Mouse (Mus musculus): ENCODE measurements at regions not wholly inside any gene's neighbourhood (a gene's known extent, or its start where the extent isn't known, plus 50 kb on each side); places are given as distances from the start of the nearest gene placed in this dataset.
A peak's percentile ranks its signal among the peaks of the same experiment; 100 is the strongest.
"Not testable (repeated sequence)": the region's sequence is repeated elsewhere in the genome, so short reads cannot be mapped to it uniquely, and the experiment has no call there.

DNA sequence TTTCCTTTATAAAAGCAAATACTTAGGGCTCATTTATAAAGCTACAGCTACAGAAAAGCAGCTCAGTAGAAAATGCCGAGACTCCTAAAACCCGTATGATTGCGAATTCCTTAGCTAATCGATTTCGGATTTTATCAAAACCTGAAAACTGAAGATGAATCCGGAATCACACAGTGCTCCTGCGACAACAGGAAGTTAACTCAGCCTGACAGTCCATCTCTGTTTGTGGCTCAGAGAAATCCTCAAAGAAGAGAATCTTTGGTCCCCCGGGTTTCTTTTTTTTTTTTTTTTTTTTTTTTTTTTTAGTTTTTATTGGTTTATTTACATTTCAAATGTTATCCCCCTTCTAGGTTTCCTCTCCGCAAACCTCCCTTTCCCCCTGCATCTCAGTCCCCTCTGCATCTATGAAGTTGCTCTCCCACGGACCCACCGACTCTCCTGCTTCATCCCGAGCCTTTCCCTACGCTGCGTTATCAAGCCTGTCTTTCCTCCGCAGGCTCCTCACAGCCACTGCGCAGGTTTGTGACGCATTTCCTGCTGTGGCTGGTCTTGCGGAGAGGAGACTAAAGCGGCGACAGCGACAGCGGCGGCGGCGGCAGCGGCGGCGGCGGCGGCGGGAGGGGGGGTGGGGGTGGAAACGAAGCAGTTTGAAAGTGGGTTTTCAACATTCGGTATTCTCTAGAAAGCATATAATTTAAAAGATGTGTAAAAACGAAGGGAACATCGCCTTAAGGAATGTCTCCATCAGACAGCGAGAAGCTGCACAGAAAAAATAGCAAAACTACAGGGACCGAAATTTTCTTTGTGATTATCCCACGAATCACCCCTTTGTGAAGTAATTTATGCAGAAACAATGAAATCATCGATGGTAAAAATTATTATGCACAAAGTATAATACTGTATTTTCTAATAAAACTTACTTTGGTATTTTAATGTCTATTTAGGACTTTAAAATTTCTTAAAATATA, 352.3 kb upstream of the Snrpn start:
- not testable (repeated sequence) for H3K27ac ChIP-seq (replicated peaks); ATAC-seq (ENCODE audit: insufficient number of reproducible peaks, low FRiP score, low TSS enrichment, low read depth); H3K9me3 ChIP-seq (replicated peaks); H3K4me1 ChIP-seq; H3K27me3 ChIP-seq; H3K36me3 ChIP-seq; H3K9ac ChIP-seq
- Histone ChIP-seq H3K4me3 (replicated peaks) (peak overlapping the region; percentile 39), H3K4me2 (replicated peaks) (peak overlapping the region; percentile 43)
- WGBS, result 9% methylated on average over 39 of the region's 39 CpGs

DNA sequence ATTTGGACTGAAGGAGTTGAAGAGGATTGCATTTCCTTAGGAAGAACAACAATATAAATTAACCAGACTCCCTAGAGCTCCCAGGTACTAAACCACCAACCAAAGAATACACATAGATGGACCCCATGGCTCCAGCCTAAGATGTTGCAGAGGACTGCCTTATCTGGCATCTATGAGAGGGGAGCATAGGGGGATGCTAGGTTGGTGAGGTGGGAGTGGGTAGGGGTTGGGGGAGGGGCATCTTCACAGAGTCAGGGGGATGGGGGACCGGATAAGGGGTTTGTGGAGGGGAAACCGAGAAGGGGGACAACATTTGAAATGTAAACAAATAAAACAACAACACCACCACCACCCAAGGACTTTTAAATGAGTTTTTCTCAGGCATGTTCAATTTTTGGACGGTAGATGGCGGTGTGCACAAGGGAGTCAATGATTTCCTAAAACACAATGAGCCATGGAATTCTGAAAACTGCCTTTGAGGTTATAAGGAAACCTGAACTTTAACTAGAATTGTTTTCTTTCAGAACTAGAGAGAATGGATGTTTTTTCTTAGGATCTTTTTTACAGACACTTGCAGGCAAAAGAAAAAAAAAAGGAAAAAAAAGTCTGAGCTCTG, 347.9 kb upstream of the Snrpn start:
- not testable (repeated sequence) for H3K36me3 ChIP-seq; ATAC-seq (ENCODE audit: insufficient number of reproducible peaks, low FRiP score, low TSS enrichment, low read depth); H3K9ac ChIP-seq; H3K4me1 ChIP-seq; H3K9me3 ChIP-seq (replicated peaks); H3K27me3 ChIP-seq; H3K4me2 ChIP-seq (replicated peaks); H3K27ac ChIP-seq (replicated peaks); H3K4me3 ChIP-seq (replicated peaks)
- WGBS, result 5% methylated on average over 4 of the region's 4 CpGs

DNA sequence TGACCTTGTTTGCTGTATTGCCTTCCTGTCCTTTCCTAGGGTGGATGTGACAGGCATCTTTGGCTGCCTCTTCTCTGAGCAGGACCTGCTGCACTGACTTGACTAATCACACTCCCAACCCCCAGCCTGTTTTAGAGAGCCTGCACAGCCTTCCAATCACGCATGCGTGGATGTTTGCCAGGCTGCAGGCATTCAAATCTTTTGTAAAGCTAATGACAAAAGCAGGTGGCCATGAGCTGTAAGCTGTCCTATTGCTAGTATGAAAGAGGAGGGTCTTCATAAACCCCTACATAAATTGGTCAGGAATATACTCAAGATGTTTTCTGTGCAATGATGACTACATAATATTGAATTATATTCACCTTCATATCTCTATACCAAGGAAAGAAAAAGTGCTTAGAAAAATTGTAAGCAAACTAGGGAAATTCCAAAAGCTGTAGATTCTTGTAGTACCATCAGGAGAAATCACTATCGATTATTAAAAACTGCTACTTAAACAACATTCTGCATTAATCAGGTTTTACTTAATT, 310.1 kb upstream of the Snrpn start:
- H3K27me3 ChIP-seq; H3K4me1 ChIP-seq; H3K9me3 ChIP-seq (replicated peaks); H3K9ac ChIP-seq; H3K27ac ChIP-seq (replicated peaks); H3K4me2 ChIP-seq (replicated peaks); H3K36me3 ChIP-seq; H3K4me3 ChIP-seq (replicated peaks); ATAC-seq (ENCODE audit: insufficient number of reproducible peaks, low FRiP score, low TSS enrichment, low read depth): not testable (repeated sequence)
- WGBS, result 62% methylated on average over 3 of the region's 3 CpGs

DNA sequence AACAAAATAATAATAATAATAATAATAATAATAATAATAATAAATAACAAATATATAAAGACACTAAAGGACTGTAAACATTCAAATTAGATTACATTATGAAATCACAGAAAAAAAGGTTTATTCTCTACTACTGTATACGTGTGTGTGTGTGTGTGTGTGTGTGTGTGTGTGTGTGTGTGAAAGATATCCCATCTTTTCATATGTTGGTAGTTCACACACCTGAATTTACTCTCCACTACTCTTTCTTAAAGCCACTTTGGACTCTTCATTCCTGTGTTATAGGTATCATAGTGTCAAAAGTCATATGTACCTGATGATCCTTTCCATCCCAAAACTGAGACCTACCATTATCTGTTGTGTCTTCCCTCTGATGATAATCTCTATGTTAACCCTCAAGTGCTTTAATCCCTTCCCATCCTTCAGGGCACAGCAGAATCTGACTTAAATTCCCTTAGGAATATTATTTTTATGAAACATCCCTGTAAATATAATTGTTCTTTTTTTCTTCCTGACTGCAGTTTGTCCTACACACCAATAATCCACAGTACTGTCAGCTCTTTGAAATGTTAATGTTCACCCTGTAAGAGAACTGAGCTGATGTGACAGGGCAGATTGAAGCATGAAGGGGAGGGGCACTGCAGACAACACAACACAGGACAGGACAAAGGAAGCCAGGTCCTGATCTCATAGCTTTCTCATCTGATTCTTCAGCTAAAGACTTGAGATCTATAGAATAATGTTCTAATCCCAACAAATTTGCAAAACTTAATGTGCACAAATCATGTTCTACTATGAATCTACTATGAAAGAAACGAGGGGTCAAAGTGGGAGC, 309.4 kb upstream of the Snrpn start:
- not testable (repeated sequence) for H3K27me3 ChIP-seq; H3K9ac ChIP-seq; H3K27ac ChIP-seq (replicated peaks); H3K4me1 ChIP-seq; ATAC-seq (ENCODE audit: insufficient number of reproducible peaks, low FRiP score, low TSS enrichment, low read depth); H3K9me3 ChIP-seq (replicated peaks); H3K4me3 ChIP-seq (replicated peaks); H3K4me2 ChIP-seq (replicated peaks); H3K36me3 ChIP-seq
- 49% methylated on average over 2 of the region's 2 CpGs for WGBS

DNA sequence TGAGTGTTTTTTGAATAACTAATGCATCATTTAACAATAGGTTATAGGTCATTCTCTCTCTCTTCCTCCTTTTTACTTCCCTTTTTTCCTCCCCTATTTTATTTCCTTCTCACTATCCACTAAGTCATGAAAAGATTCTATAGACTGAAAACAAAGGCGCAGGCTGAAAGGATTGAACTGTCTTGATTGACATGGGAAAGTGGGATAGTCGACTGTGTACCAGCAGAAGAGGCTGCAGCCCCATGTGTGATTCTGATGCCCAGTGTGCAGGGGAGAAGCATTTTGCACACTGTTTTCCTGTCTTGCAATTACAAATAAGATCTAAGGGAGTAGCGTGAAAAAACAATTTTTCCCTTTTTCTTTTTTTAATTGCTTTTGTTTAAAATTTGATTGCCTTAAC, 298.8 kb upstream of the Snrpn start:
- Histone ChIP-seq H3K9ac (no peak overlapping the region), H3K4me3 (replicated peaks) (no peak overlapping the region), H3K9me3 (replicated peaks) (no peaks in the 10 kb centered on the region), H3K27ac (replicated peaks) (no peak overlapping the region), H3K36me3 (no peaks in the 10 kb centered on the region), H3K27me3 (no peaks in the 10 kb centered on the region), H3K4me1 (no peaks in the 10 kb centered on the region), H3K4me2 (replicated peaks) (no peak overlapping the region)
- ATAC-seq (ENCODE audit: insufficient number of reproducible peaks, low FRiP score, low TSS enrichment, low read depth), result no peak
- WGBS, result 73% methylated on average over 3 of the region's 3 CpGs

DNA sequence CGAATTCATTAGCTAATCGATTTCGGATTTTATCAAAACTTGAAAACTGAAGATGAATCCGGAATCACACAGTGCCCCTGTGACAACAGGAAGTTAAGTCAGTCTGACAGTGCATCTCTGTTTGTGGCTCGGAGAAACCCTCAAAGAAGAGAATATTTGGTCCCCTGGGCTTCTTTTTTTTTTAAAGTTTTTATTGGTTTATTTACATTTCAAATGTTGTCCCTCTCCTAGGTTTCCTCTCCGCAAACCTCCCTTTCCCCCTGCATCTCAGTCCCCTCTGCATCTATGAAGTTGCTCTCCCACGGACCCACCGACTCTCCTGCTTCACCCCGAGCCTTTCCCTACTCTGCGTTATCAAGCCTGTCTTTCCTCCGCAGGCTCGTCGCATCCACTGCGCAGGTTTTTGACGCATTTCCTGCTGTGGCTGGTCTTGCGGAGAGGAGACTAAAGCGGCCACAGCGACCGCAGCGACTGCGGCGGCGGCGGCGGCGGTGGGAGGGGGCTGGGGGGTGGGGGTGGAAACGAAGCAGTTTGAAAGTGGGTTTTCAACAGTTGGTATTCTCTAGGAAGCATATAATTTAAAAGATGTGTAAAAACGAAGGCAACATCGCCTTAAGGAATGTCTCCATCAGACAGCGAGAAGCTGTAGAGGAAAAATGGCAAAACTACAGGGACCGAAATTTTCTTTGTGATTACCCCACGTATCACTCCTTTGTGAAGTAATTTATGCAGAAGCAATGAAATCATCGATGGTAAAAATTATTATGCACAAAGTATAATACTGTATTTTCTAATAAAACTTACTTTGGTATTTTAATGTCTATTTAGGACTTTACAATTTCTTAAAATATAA, 251.2 kb upstream of the Snrpn start:
- H3K4me1 ChIP-seq; H3K27ac ChIP-seq (replicated peaks); H3K36me3 ChIP-seq; H3K27me3 ChIP-seq; H3K9me3 ChIP-seq (replicated peaks); H3K9ac ChIP-seq: not testable (repeated sequence)
- ATAC-seq (ENCODE audit: insufficient number of reproducible peaks, low FRiP score, low TSS enrichment, low read depth), result peak; percentile 70; the same call in 1 of the 2 replicates
- H3K4me3 ChIP-seq (replicated peaks), result peak overlapping the region; percentile 38
- H3K4me2 ChIP-seq (replicated peaks), result peak overlapping the region; percentile 41
- 11% methylated on average over 33 of the region's 33 CpGs for WGBS

- H3K4me1 ChIP-seq; H3K4me3 ChIP-seq (replicated peaks); H3K4me2 ChIP-seq (replicated peaks); H3K9ac ChIP-seq; H3K27ac ChIP-seq (replicated peaks); H3K36me3 ChIP-seq; H3K27me3 ChIP-seq; ATAC-seq (ENCODE audit: insufficient number of reproducible peaks, low FRiP score, low TSS enrichment, low read depth); H3K9me3 ChIP-seq (replicated peaks): not testable (repeated sequence)
- WGBS, result 5% methylated on average over 5 of the region's 5 CpGs
Measured at GRCm38 (mm10) chr7:60386957-60387356, 246.9 kb upstream of the Snrpn start.

- not testable (repeated sequence) for H3K4me1 ChIP-seq; H3K27me3 ChIP-seq; H3K9me3 ChIP-seq (replicated peaks); H3K9ac ChIP-seq; ATAC-seq (ENCODE audit: insufficient number of reproducible peaks, low FRiP score, low TSS enrichment, low read depth); H3K36me3 ChIP-seq; H3K4me2 ChIP-seq (replicated peaks); H3K4me3 ChIP-seq (replicated peaks); H3K27ac ChIP-seq (replicated peaks)
- 19% methylated on average over 3 of the region's 3 CpGs for WGBS
Measured at GRCm38 (mm10) chr7:60374001-60374400, 234.0 kb upstream of the Snrpn start.

DNA sequence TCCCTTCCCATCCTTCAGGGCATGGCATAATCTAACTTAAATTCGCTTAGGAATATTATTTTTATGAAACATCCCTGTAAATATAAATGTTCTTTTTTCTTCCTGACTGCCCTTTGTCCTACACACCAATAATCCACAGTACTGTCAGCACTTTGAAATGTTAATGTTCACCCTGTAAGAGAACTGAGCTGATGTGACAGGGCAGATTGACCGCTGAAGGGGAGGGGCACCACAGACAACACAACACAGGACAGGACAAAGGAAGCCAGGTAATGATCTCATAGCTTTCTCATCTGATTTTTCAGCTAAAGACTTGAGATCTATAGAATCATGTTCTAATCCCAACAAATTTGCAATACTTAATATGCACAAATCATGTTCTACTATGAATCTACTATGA, 212.2 kb upstream of the Snrpn start:
- not testable (repeated sequence) for H3K27me3 ChIP-seq; H3K9ac ChIP-seq; H3K9me3 ChIP-seq (replicated peaks); ATAC-seq (ENCODE audit: insufficient number of reproducible peaks, low FRiP score, low TSS enrichment, low read depth); H3K4me1 ChIP-seq; H3K4me2 ChIP-seq (replicated peaks); H3K36me3 ChIP-seq; H3K4me3 ChIP-seq (replicated peaks); H3K27ac ChIP-seq (replicated peaks)
- WGBS, result 74% methylated on average over 2 of the region's 2 CpGs

All from embryonic facial prominence, embryonic 15.5 days (tissue).